Mouse (Mus musculus): Measurements from ENCODE around the gene Atf6b. TPM values are rescaled to one million over a fixed set of nuclear protein-coding genes. Genes with fewer than 3 reads are reported as not detected.

The Atf6b gene
- polyA plus RNA-seq, 1 experiment: 16.2 TPM

DNA sequence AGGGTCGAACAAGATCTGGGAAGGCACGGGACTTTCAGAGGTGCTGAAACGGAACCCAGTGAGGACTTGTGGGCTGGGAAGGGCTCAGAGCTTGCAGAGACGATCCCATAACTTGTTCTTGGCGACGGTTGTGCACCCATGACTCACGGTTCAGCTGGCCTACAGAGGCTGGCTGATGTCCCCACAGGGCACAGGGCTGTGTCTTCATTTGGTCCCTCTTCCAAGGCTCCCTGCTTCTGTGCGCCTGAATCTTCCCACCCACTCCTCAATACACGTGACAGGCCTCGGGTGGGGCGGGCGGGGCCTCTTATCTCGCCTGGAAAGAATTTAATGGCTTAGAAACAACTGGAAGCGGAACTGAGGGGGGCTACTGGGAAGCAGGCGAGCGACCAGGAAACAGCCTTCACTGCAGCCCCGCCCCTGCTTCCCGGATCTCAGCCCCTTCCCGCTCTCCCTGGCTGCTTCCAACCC lies 14.2 kb downstream of the Atf6b start:
- Histone ChIP-seq H3K4me1 (ENCODE audit: control insufficient read depth, insufficient read depth, insufficient read length, low read length) (peaks cover 4% of the 10 kb centered on the region), H3K4me3 (ENCODE audit: insufficient read depth, low read depth, low read length) (peak overlapping the region; percentile 46), H3K27ac (replicated peaks; ENCODE audit: low read depth, low read length) (peak overlapping the region; percentile 79)

- Histone ChIP-seq H3K4me3 (ENCODE audit: insufficient read depth, low read depth, low read length) (peak overlapping the region; percentile 4), H3K27ac (replicated peaks; ENCODE audit: low read depth, low read length) (peak overlapping the region; percentile 30; the same call in 1 of the 2 replicates), H3K4me1 (ENCODE audit: control insufficient read depth, insufficient read depth, insufficient read length, low read length) (peaks cover 3% of the 10 kb centered on the region)
Observed at GRCm38 (mm10) chr17:34662468-34662867, 15.5 kb downstream of the Atf6b start.

DNA sequence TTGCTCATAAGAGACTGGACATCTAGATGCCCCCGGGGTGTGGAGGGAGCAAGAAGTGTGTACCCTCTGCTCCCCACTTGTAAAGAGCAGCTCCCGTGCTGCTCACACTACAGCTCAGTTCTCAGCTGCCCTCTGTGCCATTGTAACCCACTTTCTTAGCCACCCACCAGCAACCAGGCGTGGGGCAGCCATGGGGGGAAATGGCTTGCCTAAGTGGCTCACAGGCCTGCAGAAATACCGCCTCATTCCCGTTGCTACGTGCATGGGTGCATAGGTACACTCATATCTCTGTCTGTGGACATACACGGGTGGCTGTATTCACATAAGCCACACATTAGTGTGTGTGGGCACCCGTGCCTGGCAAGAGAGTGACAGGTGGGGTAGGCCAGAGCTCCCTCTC lies 16.0 kb downstream of the Atf6b start:
- Histone ChIP-seq H3K4me3 (ENCODE audit: insufficient read depth, low read depth, low read length) (peak overlapping the region; percentile 4; the same call in 1 of the 2 replicates), H3K27ac (replicated peaks; ENCODE audit: low read depth, low read length) (no peak overlapping the region), H3K4me1 (ENCODE audit: control insufficient read depth, insufficient read depth, insufficient read length, low read length) (peaks cover 3% of the 10 kb centered on the region; the same call in 1 of the 2 replicates)

GRCm38 (mm10) chr17:34663558-34663957 lies 16.6 kb downstream of the Atf6b start:
- Histone ChIP-seq H3K4me1 (ENCODE audit: control insufficient read depth, insufficient read depth, insufficient read length, low read length) (peaks cover 3% of the 10 kb centered on the region; the same call in 1 of the 2 replicates), H3K27ac (replicated peaks; ENCODE audit: low read depth, low read length) (no peak overlapping the region), H3K4me3 (ENCODE audit: insufficient read depth, low read depth, low read length) (no peak overlapping the region)

DNA sequence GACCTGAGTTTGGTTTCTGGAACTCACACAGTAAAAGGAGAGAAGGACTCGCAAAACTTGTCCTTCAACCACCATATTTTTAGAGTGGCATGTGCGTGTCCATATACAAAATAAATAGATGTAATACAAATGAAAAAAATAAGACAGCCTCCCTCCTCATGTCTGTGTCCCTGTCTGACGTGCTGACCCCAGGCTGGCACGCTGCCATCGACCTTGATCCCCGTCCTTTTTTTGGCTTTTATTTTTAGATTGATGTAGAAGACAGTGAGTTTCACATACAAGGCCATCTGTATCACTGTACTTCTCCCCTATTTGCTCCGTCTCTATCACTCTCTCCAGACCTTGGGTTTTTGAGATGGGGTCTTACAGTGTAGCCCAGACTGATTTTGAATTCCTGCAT lies 17.5 kb downstream of the Atf6b start:
- H3K4me1 ChIP-seq (ENCODE audit: control insufficient read depth, insufficient read depth, insufficient read length, low read length): peaks cover 3% of the 10 kb centered on the region; the same call in 1 of the 2 replicates
- no peak overlapping the region for H3K27ac ChIP-seq (replicated peaks; ENCODE audit: low read depth, low read length)
- H3K4me3 ChIP-seq (ENCODE audit: insufficient read depth, low read depth, low read length): no peak overlapping the region

- 0 out of 2 replicates have a peak within 1 kb of the TSS, but pooled peaks have one; percentile 16 for H3K4me3 ChIP-seq (ENCODE audit: insufficient read depth, low read depth, low read length)
- H3K27ac ChIP-seq (replicated peaks; ENCODE audit: low read depth, low read length): no peak within 1 kb of the TSS
- no peaks in the 10 kb centered on the region; the same call in 1 of the 2 replicates for H3K4me1 ChIP-seq (ENCODE audit: control insufficient read depth, insufficient read depth, insufficient read length, low read length)
Observed at GRCm38 (mm10) chr17:34670235-34670634, 23.3 kb downstream of the Atf6b start, which contains the start of gene Tnxb. TSS of gene Tnxb (plus strand) at chr17:34670535.

DNA sequence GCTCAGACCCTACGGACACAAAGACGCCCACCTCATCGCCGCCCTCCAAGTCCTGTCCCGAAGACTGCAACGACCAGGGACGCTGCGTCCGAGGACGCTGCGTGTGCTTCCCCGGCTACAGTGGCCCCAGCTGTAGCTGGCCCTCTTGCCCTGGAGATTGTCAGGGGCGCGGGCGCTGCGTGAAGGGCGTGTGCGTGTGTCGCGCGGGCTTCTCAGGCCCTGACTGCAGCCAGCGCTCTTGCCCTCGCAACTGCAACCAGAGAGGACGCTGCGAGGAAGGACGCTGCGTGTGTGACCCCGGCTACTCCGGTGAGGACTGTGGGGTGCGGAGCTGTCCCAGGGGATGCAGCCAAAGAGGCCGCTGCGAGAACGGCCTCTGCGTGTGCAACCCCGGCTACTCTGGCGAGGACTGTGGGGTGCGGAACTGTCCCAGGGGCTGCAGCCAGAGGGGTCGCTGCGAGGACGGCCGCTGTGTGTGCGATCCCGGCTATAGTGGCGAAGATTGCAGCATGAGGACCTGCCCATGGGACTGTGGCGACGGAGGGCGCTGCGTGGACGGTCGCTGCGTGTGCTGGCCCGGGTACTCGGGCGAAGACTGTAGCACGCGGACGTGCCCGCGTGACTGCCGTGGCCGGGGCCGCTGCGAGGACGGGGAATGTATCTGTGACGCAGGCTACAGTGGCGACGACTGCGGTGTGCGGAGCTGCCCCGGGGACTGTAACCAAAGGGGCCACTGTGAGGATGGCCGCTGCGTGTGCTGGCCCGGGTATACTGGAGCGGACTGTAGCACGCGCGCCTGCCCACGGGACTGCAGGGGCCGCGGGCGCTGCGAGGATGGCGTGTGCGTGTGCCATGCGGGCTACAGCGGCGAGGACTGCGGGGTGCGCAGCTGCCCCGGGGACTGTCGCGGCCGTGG lies 24.5 kb downstream of the Atf6b start:
- Histone ChIP-seq H3K4me3 (ENCODE audit: insufficient read depth, low read depth, low read length) (0 out of 2 replicates have a peak overlapping the region, but pooled peaks have one; percentile 16), H3K27ac (replicated peaks; ENCODE audit: low read depth, low read length) (no peak overlapping the region), H3K4me1 (ENCODE audit: control insufficient read depth, insufficient read depth, insufficient read length, low read length) (no peaks in the 10 kb centered on the region; the same call in 1 of the 2 replicates)

DNA sequence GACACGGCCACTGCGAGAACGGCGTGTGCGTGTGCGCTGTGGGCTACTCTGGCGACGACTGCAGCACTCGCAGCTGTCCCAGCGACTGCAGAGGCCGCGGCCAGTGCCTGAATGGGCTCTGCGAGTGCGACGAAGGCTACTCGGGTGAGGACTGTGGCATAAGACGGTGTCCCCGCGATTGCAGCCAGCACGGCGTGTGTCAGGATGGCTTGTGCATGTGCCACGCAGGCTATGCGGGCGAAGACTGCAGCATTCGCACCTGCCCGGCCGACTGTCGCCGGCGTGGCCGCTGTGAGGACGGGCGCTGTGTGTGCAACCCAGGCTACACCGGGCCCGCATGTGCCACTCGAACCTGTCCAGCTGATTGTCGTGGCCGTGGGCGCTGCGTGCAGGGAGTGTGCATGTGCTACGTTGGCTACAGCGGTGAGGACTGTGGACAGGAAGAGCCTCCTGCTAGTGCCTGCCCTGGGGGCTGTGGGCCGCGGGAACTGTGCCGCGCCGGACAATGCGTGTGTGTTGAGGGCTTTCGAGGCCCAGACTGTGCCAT lies 25.4 kb downstream of the Atf6b start:
- H3K4me3 ChIP-seq (ENCODE audit: insufficient read depth, low read depth, low read length): no peak overlapping the region
- H3K27ac ChIP-seq (replicated peaks; ENCODE audit: low read depth, low read length): no peak overlapping the region
- H3K4me1 ChIP-seq (ENCODE audit: control insufficient read depth, insufficient read depth, insufficient read length, low read length): no peaks in the 10 kb centered on the region; the same call in 1 of the 2 replicates

DNA sequence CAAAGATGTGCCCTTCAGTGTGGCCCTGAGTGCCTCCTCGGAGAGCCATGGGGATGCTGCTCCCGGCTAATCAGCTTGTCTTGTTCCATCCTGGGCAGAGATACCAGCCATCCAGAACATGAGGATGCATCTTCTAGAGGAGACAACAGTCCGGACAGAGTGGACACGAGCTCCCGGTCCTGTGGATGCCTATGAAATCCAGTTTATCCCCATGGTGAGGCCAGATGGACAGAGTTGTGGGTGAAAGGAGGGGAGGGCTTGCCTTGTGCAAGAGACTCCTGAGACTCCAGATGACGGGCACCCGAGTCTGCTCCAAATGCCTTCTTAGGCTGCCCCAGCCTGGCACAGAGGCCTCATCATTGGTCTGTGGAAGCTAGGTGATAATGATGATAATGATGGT lies 26.2 kb downstream of the Atf6b start:
- H3K4me3 ChIP-seq (ENCODE audit: insufficient read depth, low read depth, low read length): no peak overlapping the region
- no peak overlapping the region for H3K27ac ChIP-seq (replicated peaks; ENCODE audit: low read depth, low read length)
- no peaks in the 10 kb centered on the region; the same call in 1 of the 2 replicates for H3K4me1 ChIP-seq (ENCODE audit: control insufficient read depth, insufficient read depth, insufficient read length, low read length)

- H3K4me1 ChIP-seq (ENCODE audit: control insufficient read depth, insufficient read depth, insufficient read length, low read length): no peaks in the 10 kb centered on the region; the same call in 1 of the 2 replicates
- H3K4me3 ChIP-seq (ENCODE audit: insufficient read depth, low read depth, low read length): no peak overlapping the region
- H3K27ac ChIP-seq (replicated peaks; ENCODE audit: low read depth, low read length): no peak overlapping the region
Observed at GRCm38 (mm10) chr17:34674524-34675204, 27.7 kb downstream of the Atf6b start.

GRCm38 (mm10) chr17:34675205-34676092 lies 28.5 kb downstream of the Atf6b start:
- Histone ChIP-seq H3K4me3 (ENCODE audit: insufficient read depth, low read depth, low read length) (no peak overlapping the region), H3K27ac (replicated peaks; ENCODE audit: low read depth, low read length) (no peak overlapping the region), H3K4me1 (ENCODE audit: control insufficient read depth, insufficient read depth, insufficient read length, low read length) (no peaks in the 10 kb centered on the region)

GRCm38 (mm10) chr17:34676093-34676460 lies 29.1 kb downstream of the Atf6b start:
- no peak overlapping the region for H3K4me3 ChIP-seq (ENCODE audit: insufficient read depth, low read depth, low read length)
- H3K27ac ChIP-seq (replicated peaks; ENCODE audit: low read depth, low read length): no peak overlapping the region

DNA sequence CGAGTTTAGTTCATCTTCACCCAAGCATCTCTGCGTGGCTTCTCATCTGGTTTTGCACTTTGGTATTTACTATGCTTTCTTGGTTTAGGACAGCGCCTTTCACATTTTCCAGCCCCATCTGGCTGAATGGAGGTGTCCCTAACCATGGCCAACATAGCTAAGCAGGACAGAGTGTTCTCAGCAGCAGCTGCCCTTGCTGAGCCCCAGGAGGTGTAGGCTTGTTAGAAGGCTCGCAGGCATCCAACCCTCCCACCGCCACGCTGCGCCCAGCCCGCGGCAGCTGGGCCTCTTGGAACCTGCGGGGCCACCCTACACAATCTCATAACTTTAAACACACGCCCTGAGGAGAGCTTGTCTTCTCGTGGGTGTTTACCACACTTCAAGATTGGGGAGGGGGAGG lies 29.7 kb downstream of the Atf6b start:
- Histone ChIP-seq H3K4me3 (ENCODE audit: insufficient read depth, low read depth, low read length) (no peak overlapping the region), H3K4me1 (ENCODE audit: control insufficient read depth, insufficient read depth, insufficient read length, low read length) (peaks cover 9% of the 10 kb centered on the region; the same call in 1 of the 2 replicates), H3K27ac (replicated peaks; ENCODE audit: low read depth, low read length) (no peak overlapping the region)

More at GRCm38 (mm10) chr17:34676093-34676460, 29.1 kb downstream of the Atf6b start:
- H3K4me1 ChIP-seq (ENCODE audit: control insufficient read depth, insufficient read depth, insufficient read length, low read length): peaks cover 5% of the 10 kb centered on the region; the same call in 1 of the 2 replicates

DNA sequence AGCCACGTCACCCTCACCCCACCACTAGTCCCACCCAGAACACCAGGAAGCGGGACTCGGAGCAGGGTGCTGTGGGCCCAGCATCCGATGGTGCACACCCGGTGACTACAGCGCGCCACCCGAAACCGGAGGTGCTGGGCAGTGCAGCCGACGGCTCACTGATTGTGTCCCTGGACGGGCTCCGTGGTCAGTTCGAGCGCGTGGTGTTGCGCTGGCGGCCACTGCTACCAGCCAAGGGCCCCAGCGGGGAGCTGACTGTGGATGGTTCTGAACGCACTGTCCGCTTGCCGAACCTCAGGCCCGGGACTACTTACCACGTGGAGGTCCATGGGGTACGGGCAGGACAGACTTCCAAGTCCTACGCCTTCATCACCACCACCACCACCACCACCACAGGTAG lies 33.2 kb downstream of the Atf6b start:
- no peak overlapping the region for H3K4me3 ChIP-seq (ENCODE audit: insufficient read depth, low read depth, low read length)
- H3K4me1 ChIP-seq (ENCODE audit: control insufficient read depth, insufficient read depth, insufficient read length, low read length): peaks cover 33% of the 10 kb centered on the region
- H3K27ac ChIP-seq (replicated peaks; ENCODE audit: low read depth, low read length): no peak overlapping the region
